Mouse (Mus musculus): ENCODE data around the gene Sctr.

Sctr gene

GRCm38 (mm10) chr1:120006844-120007790 is at the start of gene Sctr:
Gene Sctr (plus strand): TSS chr1:120006894.
- DNase-seq, result no peak

DNA sequence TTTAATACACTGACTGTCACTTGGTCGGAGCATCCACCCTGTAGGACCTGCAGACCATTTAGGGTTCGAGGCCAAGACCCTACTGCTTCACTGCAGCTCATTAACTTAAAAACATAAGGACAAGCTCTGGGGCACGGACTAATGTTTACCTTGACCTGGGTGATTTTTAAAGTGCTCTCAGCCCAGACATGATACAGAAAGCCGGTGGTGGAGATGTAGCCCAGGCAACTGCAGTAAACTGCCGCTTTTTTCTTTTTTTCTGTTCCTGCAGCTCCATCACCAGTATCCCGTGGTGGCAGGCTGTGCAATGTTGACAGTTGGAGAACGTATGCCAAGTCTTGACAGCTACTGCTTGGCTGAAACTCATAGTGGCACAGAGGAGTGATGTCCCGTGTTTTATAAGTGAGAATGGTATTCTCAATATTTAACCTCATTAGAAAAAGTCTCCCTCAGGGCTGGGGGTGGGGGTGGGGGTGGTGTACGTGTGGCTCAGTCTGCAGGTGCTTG is 48.9 kb upstream of the Sctr start:
- no peak for DNase-seq

GRCm38 (mm10) chr1:119959464-119959863 is 47.2 kb upstream of the Sctr start:
- DNase-seq, result no peak

DNA sequence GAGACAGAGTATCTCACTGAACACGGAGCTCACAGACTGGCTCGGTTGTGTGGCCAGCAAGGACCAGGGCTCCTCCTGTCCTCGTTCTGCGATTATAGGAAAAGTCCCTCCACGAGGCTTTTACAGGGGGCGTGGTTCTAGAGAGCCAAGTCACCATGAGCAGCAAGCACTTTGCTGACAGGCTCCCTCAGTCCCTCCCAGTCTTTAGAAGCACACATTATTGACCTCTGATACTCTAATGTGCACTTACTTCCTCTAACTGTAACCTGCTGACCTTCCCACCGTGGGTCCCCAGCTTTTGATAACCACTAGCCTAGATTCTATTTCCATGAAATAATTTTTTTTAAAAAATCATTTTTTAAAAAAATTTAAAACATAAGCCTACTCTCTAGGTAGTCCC is 46.8 kb upstream of the Sctr start:
- DNase-seq, result no peak

DNA sequence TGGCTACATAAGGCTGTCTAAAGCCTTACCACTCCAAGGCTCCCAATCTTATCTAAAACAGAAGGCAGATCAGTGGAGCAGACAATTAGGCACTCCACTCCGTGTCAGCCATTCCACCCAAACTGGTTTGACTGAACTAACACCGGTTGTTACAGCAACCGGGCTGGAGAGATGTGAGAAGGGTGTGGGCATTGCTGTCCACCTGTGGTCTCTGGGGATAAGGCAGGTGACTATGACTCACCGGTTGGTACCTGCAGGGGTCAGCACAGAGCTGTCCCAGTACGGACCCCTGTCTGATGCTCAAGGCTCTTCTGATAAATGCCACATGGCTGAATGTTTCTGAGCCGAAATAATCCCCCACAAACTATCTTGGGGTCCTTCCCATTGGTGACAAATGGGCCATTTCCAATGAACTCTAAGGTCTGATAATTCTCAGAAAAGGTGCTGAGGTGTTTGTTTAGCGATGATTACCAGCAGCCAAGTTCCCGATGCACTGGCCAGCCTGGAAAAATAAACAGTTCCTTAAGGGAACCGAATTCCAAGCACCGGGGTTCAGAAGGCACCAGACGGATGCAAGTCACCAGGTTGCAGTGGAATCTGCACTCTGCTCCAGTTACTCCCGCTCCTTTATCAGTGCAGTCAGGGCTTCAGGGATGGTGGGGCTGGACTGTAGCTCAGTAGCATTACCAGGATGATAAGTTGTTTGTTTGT is 40.7 kb upstream of the Sctr start:
- DNase-seq, result peak; percentile 27

DNA sequence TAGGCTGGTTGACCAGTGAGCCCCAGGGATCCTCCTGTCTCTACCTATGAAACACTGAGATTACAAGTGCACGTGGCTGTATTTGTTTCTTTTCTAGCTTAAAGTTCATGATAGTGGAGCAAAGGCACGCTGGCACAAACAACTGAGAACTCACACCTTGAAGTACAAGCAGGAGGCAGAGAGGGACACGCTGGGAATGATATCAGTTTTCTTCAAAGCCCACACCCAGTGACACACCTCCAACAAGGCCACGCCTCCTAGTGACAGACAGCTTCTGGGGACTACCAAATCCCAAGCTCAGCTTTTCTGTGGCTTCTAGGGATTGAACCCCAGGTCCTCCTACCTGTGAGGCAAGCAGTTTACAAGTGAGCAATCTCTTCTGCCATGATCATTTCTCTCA is 33.6 kb upstream of the Sctr start:
- no peak for DNase-seq

DNA sequence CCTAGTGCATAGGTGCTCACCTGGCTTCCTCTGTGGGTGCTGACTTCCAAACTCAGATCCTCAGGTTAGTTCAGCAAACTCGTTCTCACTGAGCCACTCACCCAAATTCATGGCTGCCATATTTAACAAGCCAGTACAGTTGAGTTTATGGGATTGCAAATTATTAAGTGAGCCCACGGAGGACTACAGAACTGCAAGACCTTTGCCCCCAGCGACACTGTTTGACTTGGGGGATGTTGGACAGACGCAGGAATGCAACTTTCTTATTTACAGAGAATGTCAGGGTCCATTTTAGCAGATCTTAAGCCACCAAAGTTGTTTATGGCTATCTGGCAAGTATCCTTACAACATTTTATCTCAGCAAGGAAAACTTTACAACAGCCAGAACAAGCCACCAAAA is 31.6 kb upstream of the Sctr start:
- DNase-seq, result no peak

DNA sequence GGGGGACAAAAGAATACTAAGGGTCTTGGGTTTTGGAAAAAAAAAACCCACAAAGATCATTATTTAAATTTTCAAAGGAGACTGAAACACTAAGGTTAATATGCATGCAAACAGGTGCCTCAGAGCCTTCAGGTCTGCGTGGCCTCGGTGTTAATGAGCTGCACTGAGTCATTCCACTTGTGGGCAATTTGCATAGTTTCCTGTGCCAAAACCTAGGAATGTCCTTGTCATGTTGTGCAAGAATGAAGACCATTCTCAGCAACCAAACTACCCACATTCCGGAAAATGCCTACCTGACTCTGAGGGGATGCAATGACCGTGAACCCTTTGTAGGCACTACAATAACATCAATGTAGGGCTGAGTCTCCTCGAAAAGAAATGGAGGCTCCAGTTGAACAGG is 20.1 kb upstream of the Sctr start:
- peak; percentile 40 for DNase-seq

- peak; percentile 73 for DNase-seq
Observed at GRCm38 (mm10) chr1:119996798-119997581, 9.7 kb upstream of the Sctr start, which contains the start of gene Cfap221. Gene Cfap221 (minus strand): TSS chr1:119997234.

- peak; percentile 64 for DNase-seq
Observed at GRCm38 (mm10) chr1:119997644-119998043, 9.1 kb upstream of the Sctr start.

GRCm38 (mm10) chr1:120007851-120008588 is 1.3 kb downstream of the Sctr start:
- no peak for DNase-seq

DNA sequence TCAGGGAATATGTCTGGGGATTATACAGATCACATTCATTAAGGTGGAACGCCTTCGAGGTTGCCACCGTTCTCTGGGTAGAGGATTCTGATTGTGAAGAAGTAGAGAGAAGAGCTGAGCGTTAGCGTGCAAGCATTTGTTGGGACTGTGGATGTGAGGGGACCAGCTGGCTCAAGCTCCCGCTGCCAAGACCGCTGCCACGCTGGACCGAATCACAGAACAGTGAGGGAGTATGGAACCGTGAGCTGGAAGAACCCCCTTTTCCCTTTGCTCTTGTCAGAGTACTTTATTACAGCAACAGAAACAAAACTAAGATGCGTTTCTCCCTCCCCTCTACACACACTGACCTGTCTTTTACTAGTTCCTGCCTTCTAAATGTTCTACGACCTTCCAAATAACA is 5.9 kb downstream of the Sctr start:
- no peak for DNase-seq

- peak; percentile 76 for DNase-seq
Observed at GRCm38 (mm10) chr1:120013111-120013510, 6.4 kb downstream of the Sctr start.

DNA sequence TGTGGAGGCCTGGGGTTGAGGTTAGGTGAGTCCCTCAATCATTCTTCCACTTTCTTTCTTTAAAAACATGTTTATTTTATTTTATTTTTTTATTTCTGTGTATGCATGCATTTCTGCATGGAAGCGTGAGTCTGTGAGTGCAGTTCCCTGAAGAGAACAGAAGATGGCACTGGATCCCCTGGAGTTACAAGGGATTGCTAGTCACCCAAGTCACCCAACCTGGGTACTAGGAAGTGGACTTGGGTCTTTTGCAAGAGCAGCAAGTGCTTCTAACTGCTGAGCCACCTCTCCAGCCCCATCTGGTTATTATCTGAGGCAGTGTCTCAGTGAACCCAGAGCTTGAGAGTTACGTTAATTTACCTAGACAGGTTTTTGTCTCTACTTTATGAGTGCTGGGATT is 9.5 kb downstream of the Sctr start:
- peak; percentile 38 for DNase-seq

GRCm38 (mm10) chr1:120018900-120019299 is 12.2 kb downstream of the Sctr start:
- no peak for DNase-seq

DNA sequence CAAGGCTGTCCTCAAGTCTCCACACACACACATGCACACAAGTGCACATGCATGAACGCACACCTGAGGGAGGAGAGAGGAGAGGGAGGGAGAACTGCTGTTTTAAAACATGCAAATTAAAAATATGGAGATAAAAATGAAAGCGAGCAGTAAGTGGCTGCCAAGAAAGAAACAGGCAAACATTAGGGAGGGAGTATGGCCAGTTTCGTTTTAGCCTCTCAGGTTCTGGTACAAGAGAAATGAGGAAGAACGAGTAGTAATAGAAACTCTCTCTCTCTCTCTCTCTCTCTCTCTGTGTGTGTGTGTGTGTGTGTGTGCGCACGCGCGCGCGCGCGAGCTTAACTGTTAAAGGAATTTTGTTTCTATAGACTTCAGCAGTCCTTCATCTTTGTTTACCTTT is 12.7 kb downstream of the Sctr start:
- DNase-seq, result no peak

- DNase-seq, result no peak
Observed at GRCm38 (mm10) chr1:120020322-120020897, 13.7 kb downstream of the Sctr start.

DNA sequence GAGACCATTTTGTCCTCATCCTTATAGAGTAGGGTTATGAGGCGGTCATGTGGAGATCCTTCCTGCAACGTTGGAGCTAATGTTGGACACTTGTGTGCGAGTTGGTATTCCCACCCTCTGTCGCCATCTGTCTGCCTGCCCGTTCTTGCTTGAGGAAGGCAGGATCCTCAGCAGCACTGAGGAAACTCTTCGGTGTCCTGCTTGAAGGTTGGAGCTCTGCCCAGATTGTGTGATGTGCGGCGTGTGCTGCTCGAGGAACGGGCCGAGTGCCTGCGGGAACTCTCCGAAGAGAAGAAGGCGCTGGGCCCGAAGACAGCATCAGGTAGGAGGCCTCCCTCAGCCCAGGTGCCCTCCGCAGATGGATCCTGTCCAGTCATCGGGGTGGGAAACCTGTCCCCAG is 15.3 kb downstream of the Sctr start:
- no peak for DNase-seq

GRCm38 (mm10) chr1:120024331-120025049 is 17.8 kb downstream of the Sctr start:
- DNase-seq, result peak; percentile 75

- DNase-seq, result no peak
Observed at GRCm38 (mm10) chr1:120025050-120025439, 18.4 kb downstream of the Sctr start.

GRCm38 (mm10) chr1:120027693-120028092 is 21.0 kb downstream of the Sctr start:
- DNase-seq, result peak; percentile 70
